Mouse (Mus musculus): ENCODE results near the gene Olfr631. TPM values are rescaled to one million over a fixed set of nuclear protein-coding genes. Genes with fewer than 3 reads are reported as not detected.
"Not testable (repeated sequence)": the region's sequence is repeated elsewhere in the genome, so short reads cannot be mapped to it uniquely, and the experiment has no call there.

Gene Olfr631
- polyA plus RNA-seq, 1 experiment from 2014 or later, result not detected

DNA sequence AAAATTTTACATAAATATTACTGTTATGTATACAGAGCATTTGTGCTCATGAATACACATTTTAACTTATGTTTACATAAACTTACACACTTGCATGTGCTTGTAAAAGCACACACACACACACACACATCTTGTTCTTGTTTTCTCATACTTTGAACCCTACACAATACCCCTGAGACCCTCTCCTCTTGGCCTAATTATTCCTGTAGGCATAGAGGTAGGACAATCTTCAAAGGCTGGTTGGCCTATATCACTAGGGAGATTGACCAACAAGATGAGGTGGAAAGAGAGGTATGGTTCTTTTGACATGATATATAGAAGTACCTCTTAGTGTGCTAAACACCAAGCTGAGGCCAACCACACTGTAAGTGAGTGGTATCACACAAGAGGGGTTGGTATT is 15.5 kb downstream of the Olfr631 start, which contains the start of gene Olfr633:
Gene Olfr633, plus strand, starts transcription at position 301 of the 400 bp plus-strand sequence.
- Histone ChIP-seq H3K4me3 (ENCODE audit: low read depth, low read length) (no peak within 1 kb of the TSS), H3K36me3 (ENCODE audit: control insufficient read depth, insufficient read depth, low read length) (no peaks in the 10 kb centered on the region), H3K4me1 (ENCODE audit: control insufficient read depth, insufficient read depth, low read length) (no peaks in the 10 kb centered on the region), H3K4me2 (no peak within 1 kb of the TSS), H3K9ac (ENCODE audit: low read depth, low read length) (no peak within 1 kb of the TSS), H3K9me3 (replicated peaks; ENCODE audit: control insufficient read depth, low read length) (no peaks in the 10 kb centered on the region), H3K27ac (ENCODE audit: low read depth, low read length) (no peak within 1 kb of the TSS), H3K27me3 (ENCODE audit: control insufficient read depth, insufficient read depth, low read length) (no peaks in the 10 kb centered on the region)
- no peak for ATAC-seq (replicated peaks; ENCODE audit: insufficient number of reproducible peaks, low FRiP score, low TSS enrichment)

DNA sequence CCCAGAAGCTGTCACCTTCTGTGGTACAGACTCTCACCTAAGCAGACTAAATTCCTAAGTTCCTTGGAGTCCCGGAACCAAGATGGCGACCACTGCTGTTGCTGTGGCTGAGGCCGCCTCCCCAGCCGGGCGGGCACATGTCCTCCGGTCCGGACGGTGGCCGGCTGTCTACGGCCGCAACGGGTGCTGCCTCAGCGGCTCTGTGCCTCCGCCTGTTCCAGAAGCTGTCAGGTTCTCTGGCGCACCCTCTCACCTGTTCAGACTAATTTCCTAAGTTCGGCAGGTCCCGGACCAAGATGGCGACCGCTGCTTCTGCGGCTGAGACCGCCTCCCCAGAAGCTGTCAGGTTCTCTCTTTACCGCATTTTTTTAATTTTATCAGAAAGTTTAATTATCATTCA is 38.2 kb downstream of the Olfr631 start:
- not testable (repeated sequence) for ATAC-seq (replicated peaks; ENCODE audit: insufficient number of reproducible peaks, low FRiP score, low TSS enrichment); H3K27ac ChIP-seq (ENCODE audit: low read depth, low read length)
- 94% methylated on average over 22 of the region's 22 CpGs for WGBS (ENCODE audit: insufficient replicate concordance)

DNA sequence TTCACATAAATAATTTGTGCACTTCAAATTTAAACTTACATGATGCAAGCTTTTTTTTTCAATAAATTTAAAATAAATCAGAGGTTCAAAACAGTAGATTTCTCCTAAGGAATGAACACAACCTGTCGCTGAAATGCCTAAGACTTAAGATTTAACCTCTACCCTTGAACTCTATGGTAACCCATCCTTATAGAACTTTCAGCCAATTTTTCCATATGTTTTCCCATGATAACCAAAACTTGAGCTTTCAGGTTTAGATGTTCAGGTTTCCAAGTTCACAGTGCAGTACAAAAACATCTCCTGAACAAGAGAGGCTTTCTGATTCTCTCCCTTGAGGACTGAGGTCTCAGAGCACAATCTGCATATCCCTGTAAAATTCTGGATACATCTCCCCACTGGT is 42.2 kb downstream of the Olfr631 start, which contains the start of gene Olfr635:
Gene Olfr635, plus strand, starts transcription at position 301 of the 400 bp plus-strand sequence.
- Histone ChIP-seq H3K27me3 (ENCODE audit: control insufficient read depth, insufficient read depth, low read length) (no peaks in the 10 kb centered on the region), H3K4me2 (no peak within 1 kb of the TSS), H3K27ac (ENCODE audit: low read depth, low read length) (no peak within 1 kb of the TSS), H3K9ac (ENCODE audit: low read depth, low read length) (no peak within 1 kb of the TSS), H3K36me3 (ENCODE audit: control insufficient read depth, insufficient read depth, low read length) (no peaks in the 10 kb centered on the region), H3K4me1 (ENCODE audit: control insufficient read depth, insufficient read depth, low read length) (no peaks in the 10 kb centered on the region), H3K9me3 (replicated peaks; ENCODE audit: control insufficient read depth, low read length) (no peaks in the 10 kb centered on the region), H3K4me3 (ENCODE audit: low read depth, low read length) (no peak within 1 kb of the TSS)
- WGBS (ENCODE audit: insufficient replicate concordance), result 71% methylated on average over 1 of the region's 1 CpGs
- ATAC-seq (replicated peaks; ENCODE audit: insufficient number of reproducible peaks, low FRiP score, low TSS enrichment), result no peak

More for the DNA sequence above, 38.2 kb downstream of the Olfr631 start:
- not testable (repeated sequence) for H3K27me3 ChIP-seq (ENCODE audit: control insufficient read depth, insufficient read depth, low read length); H3K9me3 ChIP-seq (replicated peaks; ENCODE audit: control insufficient read depth, low read length); H3K4me2 ChIP-seq; H3K4me1 ChIP-seq (ENCODE audit: control insufficient read depth, insufficient read depth, low read length); H3K9ac ChIP-seq (ENCODE audit: low read depth, low read length); H3K4me3 ChIP-seq (ENCODE audit: low read depth, low read length); H3K36me3 ChIP-seq (ENCODE audit: control insufficient read depth, insufficient read depth, low read length)

DNA sequence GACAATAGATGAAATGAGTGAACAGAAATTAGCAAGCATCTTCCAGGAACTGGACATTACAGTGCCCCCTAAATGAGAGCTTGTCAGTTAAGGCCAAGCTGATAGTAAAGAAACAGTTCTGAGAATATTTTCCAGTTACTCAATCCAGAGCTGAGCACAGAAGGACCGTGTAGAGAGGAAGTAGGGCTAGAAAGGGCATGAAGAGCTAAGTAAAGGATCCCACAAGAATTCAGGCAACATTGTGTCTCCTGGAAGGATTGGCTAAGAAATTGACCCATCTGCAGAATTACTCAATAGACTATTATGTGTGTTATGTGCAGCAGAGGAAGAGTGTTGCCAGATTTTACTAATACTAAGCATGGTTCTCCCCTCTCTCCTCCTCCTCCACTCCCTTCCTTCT is 43.2 kb downstream of the Olfr631 start:
- no peaks in the 10 kb centered on the region for H3K36me3 ChIP-seq (ENCODE audit: control insufficient read depth, insufficient read depth, low read length)
- no peaks in the 10 kb centered on the region for H3K9me3 ChIP-seq (replicated peaks; ENCODE audit: control insufficient read depth, low read length)
- H3K27ac ChIP-seq (ENCODE audit: low read depth, low read length), result no peak overlapping the region
- H3K27me3 ChIP-seq (ENCODE audit: control insufficient read depth, insufficient read depth, low read length), result no peaks in the 10 kb centered on the region
- no peak overlapping the region for H3K9ac ChIP-seq (ENCODE audit: low read depth, low read length)
- WGBS (ENCODE audit: insufficient replicate concordance), result 74% methylated on average over 1 of the region's 1 CpGs
- H3K4me3 ChIP-seq (ENCODE audit: low read depth, low read length), result no peak overlapping the region
- no peaks in the 10 kb centered on the region for H3K4me1 ChIP-seq (ENCODE audit: control insufficient read depth, insufficient read depth, low read length)
- no peak for ATAC-seq (replicated peaks; ENCODE audit: insufficient number of reproducible peaks, low FRiP score, low TSS enrichment)
- H3K4me2 ChIP-seq, result no peak overlapping the region

Other genes with a start within 250 kb of the Olfr631 start
- not detected in 2 replicates for gene Olfr625-ps1, start 246.1 kb upstream of the Olfr631 start, polyA plus RNA-seq (2014; fragmentation: Nextera tagmentation; extraction: Ambion mirVana)
- gene Olfr243, start 214.2 kb upstream of the Olfr631 start, polyA plus RNA-seq (2014; fragmentation: Nextera tagmentation; extraction: Ambion mirVana), result not detected in 2 replicates
- not detected in 2 replicates for gene Olfr628, start 198.5 kb upstream of the Olfr631 start, polyA plus RNA-seq (2014; fragmentation: Nextera tagmentation; extraction: Ambion mirVana)
- gene Olfr629, start 183.9 kb upstream of the Olfr631 start, polyA plus RNA-seq (2014; fragmentation: Nextera tagmentation; extraction: Ambion mirVana), result not detected in 2 replicates
- 0.07 TPM in 1 of 2 replicates, not detected in the other for gene Olfr630, start 171.5 kb upstream of the Olfr631 start, polyA plus RNA-seq (2014; fragmentation: Nextera tagmentation; extraction: Ambion mirVana)
- gene Olfr69, start 157.2 kb upstream of the Olfr631 start, polyA plus RNA-seq (2014; fragmentation: Nextera tagmentation; extraction: Ambion mirVana), result not detected in 2 replicates
- gene Olfr68, start 149.1 kb upstream of the Olfr631 start, polyA plus RNA-seq (2014; fragmentation: Nextera tagmentation; extraction: Ambion mirVana), result not detected in 2 replicates
- gene Olfr67, start 137.0 kb upstream of the Olfr631 start, polyA plus RNA-seq (2014; fragmentation: Nextera tagmentation; extraction: Ambion mirVana), result 0.08 TPM in 1 of 2 replicates, not detected in the other
- gene Hbb-bt, start 114.8 kb upstream of the Olfr631 start, polyA plus RNA-seq (2014; fragmentation: Nextera tagmentation; extraction: Ambion mirVana), result 2,483 and 3,067 TPM in 2 replicates
- gene Hbb-bs, start 100.7 kb upstream of the Olfr631 start, polyA plus RNA-seq (2014; fragmentation: Nextera tagmentation; extraction: Ambion mirVana), result 849 and 1,123 TPM in 2 replicates
- gene Hbb-bh2, start 88.3 kb upstream of the Olfr631 start, polyA plus RNA-seq (2014; fragmentation: Nextera tagmentation; extraction: Ambion mirVana), result 0.31 TPM in 1 of 2 replicates, not detected in the other
- gene Hbb-bh1, start 85.7 kb upstream of the Olfr631 start, polyA plus RNA-seq (2014; fragmentation: Nextera tagmentation; extraction: Ambion mirVana), result 7,786 and 8,740 TPM in 2 replicates
- gene Hbb-y, start 75.6 kb upstream of the Olfr631 start, polyA plus RNA-seq (2014; fragmentation: Nextera tagmentation; extraction: Ambion mirVana), result 35,401 and 41,924 TPM in 2 replicates
- not detected in 2 replicates for gene Olfr66, start 42.6 kb upstream of the Olfr631 start, polyA plus RNA-seq (2014; fragmentation: Nextera tagmentation; extraction: Ambion mirVana)
- gene Olfr64, start 34.3 kb upstream of the Olfr631 start, polyA plus RNA-seq (2014; fragmentation: Nextera tagmentation; extraction: Ambion mirVana), result not detected in 2 replicates
- not detected in 2 replicates for gene Olfr65, start 25.3 kb upstream of the Olfr631 start, polyA plus RNA-seq (2014; fragmentation: Nextera tagmentation; extraction: Ambion mirVana)
- 0.07 and 0.11 TPM in 2 replicates for gene Olfr632, start 5.5 kb downstream of the Olfr631 start, polyA plus RNA-seq (2014; fragmentation: Nextera tagmentation; extraction: Ambion mirVana)
- not detected in 2 replicates for gene Olfr633, start 15.6 kb downstream of the Olfr631 start, polyA plus RNA-seq (2014; fragmentation: Nextera tagmentation; extraction: Ambion mirVana)
- not detected in 2 replicates for gene Olfr635, start 42.3 kb downstream of the Olfr631 start, polyA plus RNA-seq (2014; fragmentation: Nextera tagmentation; extraction: Ambion mirVana)
- not detected in 2 replicates for gene Olfr638, start 69.9 kb downstream of the Olfr631 start, polyA plus RNA-seq (2014; fragmentation: Nextera tagmentation; extraction: Ambion mirVana)
- gene Olfr639, start 88.5 kb downstream of the Olfr631 start, polyA plus RNA-seq (2014; fragmentation: Nextera tagmentation; extraction: Ambion mirVana), result 0.03 TPM in 1 of 2 replicates, not detected in the other
- not detected in 2 replicates for gene Olfr640, start 96.7 kb downstream of the Olfr631 start, polyA plus RNA-seq (2014; fragmentation: Nextera tagmentation; extraction: Ambion mirVana)
- not detected in 2 replicates for gene Olfr641, start 106.6 kb downstream of the Olfr631 start, polyA plus RNA-seq (2014; fragmentation: Nextera tagmentation; extraction: Ambion mirVana)
- gene Olfr642, start 123.8 kb downstream of the Olfr631 start, polyA plus RNA-seq (2014; fragmentation: Nextera tagmentation; extraction: Ambion mirVana), result not detected in 2 replicates
- gene 4930516K23Rik, start 132.6 kb downstream of the Olfr631 start, polyA plus RNA-seq (2014; fragmentation: Nextera tagmentation; extraction: Ambion mirVana), result not detected in 2 replicates
- gene Olfr644, start 143.0 kb downstream of the Olfr631 start, polyA plus RNA-seq (2014; fragmentation: Nextera tagmentation; extraction: Ambion mirVana), result not detected in 2 replicates
- not detected in 2 replicates for gene Olfr645, start 156.6 kb downstream of the Olfr631 start, polyA plus RNA-seq (2014; fragmentation: Nextera tagmentation; extraction: Ambion mirVana)
- not detected in 2 replicates for gene Olfr646, start 176.0 kb downstream of the Olfr631 start, polyA plus RNA-seq (2014; fragmentation: Nextera tagmentation; extraction: Ambion mirVana)
- gene Ubqln5, start 201.0 kb downstream of the Olfr631 start, polyA plus RNA-seq (2014; fragmentation: Nextera tagmentation; extraction: Ambion mirVana), result not detected in 2 replicates
- gene Olfr643, start 208.6 kb downstream of the Olfr631 start, polyA plus RNA-seq (2014; fragmentation: Nextera tagmentation; extraction: Ambion mirVana), result not detected in 2 replicates
- not detected in 2 replicates for gene Ubqln3, start 214.5 kb downstream of the Olfr631 start, polyA plus RNA-seq (2014; fragmentation: Nextera tagmentation; extraction: Ambion mirVana)
- not detected in 2 replicates for gene Ubqlnl, start 221.7 kb downstream of the Olfr631 start, polyA plus RNA-seq (2014; fragmentation: Nextera tagmentation; extraction: Ambion mirVana)
- gene Olfm5, start 236.0 kb downstream of the Olfr631 start, polyA plus RNA-seq (2014; fragmentation: Nextera tagmentation; extraction: Ambion mirVana), result not detected in 2 replicates

Measured in heart, embryonic 11.5 days (tissue).